Mouse (Mus musculus): ENCODE data around the gene Arl10.

DNA sequence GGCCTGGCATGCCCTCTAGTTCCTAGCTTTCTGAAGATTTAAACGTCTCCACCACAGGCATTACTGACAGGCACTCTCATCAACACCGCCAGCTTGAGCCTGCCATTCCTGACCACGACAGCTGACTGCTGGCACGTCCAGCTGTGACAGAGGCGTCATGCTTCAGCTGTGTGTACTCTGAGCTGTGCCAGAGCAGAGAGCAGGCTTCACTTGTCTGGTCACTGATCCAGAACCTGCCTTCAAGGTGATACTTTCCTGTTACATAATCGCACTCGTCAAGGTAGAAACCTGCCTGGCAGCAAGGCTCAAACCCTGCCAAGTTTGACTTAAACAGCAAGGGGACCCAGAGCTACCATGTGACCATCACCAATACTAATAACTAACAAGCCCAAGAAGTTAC is 12.3 kb upstream of the Arl10 start:
- TF ChIP-seq GATA1 (IDR thresholded peaks at IDR 0.05; ENCODE audit: low read length) (no peak), TAL1 (IDR thresholded peaks at IDR 0.05; ENCODE audit: low read length) (no peak)

All from erythroblast, embryonic 14.5 days (primary cell).